Mouse (Mus musculus): ENCODE data around the gene Pdzd2. TPM values are rescaled to one million over a fixed set of nuclear protein-coding genes. Genes with fewer than 3 reads are reported as not detected.

Gene Pdzd2
- polyA plus RNA-seq, 1 experiment from 2014 or later: 6.3 TPM

GRCm38 (mm10) chr15:12432879-12433278, 306.8 kb downstream of the Pdzd2 start:
- no peak for DNase-seq (ENCODE audit: low spot score)

- no peak for DNase-seq (ENCODE audit: low spot score)
Measured at GRCm38 (mm10) chr15:12432320-12432719, 307.4 kb downstream of the Pdzd2 start.

DNA sequence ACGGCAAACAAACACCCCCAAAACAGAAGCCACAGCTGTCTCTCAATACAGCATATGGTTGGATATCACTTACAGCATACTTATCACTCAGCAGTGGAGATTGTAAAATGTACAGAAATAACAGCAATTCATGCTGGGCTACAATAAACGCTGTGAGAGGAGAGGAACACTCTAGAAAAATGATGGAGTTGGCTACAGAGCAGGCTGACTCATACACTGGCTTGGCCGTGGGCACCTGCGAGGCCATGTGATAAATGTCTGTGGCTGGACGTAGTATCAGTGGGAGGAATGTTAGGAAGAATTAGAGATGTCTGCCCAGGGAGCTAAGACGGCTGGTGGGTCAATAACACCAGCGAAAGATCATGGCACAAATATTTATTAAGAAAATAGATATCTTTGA, 308.0 kb downstream of the Pdzd2 start:
- no peak for DNase-seq (ENCODE audit: low spot score)

GRCm38 (mm10) chr15:12431188-12431587, 308.5 kb downstream of the Pdzd2 start:
- DNase-seq (ENCODE audit: low spot score): no peak

DNA sequence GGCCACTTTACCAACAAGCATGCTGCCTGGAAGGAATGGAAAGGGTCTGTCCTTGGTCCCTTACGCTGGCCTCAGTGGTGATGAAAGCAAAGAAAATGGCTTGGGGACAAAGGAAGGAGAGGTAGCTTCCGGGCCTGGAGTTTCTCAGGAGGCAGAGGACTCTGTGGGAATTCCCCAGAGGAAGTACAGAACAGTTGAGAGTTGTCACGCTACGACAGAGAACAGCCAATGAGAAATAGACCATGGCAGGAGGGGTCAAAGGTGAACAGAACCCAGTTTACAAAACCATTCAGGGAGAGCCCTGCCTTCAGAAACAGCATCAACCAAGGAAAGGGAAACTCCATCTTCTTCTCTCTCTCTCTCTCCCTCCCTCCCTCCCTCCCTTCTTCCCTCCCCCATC, 309.1 kb downstream of the Pdzd2 start:
- DNase-seq (ENCODE audit: low spot score): no peak

- peak; percentile 17 for DNase-seq (ENCODE audit: low spot score)
Measured at GRCm38 (mm10) chr15:12429572-12430431, 309.9 kb downstream of the Pdzd2 start.

- DNase-seq (ENCODE audit: low spot score): no peak
Measured at GRCm38 (mm10) chr15:12427818-12428217, 311.9 kb downstream of the Pdzd2 start.

DNA sequence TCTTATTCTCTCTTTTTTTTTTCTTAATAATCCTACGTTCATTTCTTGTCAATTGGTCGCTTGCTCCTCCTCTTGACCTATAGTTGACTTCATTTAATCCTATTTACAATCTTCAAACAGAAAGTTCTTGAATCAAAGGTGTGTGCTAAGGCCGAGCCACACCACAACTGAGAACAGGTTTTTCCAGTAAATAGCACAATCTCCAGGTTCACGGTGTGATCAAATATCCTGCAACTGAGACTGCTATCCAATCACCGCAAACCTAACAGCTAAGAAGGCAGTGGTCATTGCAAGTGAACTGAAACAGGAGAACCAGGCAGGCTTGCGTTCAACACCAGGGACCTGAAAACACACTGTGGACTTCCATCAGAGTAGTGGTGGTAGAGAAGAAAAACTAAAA, 313.4 kb downstream of the Pdzd2 start:
- no peak for DNase-seq (ENCODE audit: low spot score)

- DNase-seq (ENCODE audit: low spot score): peak; percentile 16
Measured at GRCm38 (mm10) chr15:12425049-12425627, 314.6 kb downstream of the Pdzd2 start.

GRCm38 (mm10) chr15:12424187-12424586, 315.5 kb downstream of the Pdzd2 start:
- DNase-seq (ENCODE audit: low spot score): peak; percentile 62

- DNase-seq (ENCODE audit: low spot score): no peak
Measured at GRCm38 (mm10) chr15:12420915-12421314, 318.8 kb downstream of the Pdzd2 start.

DNA sequence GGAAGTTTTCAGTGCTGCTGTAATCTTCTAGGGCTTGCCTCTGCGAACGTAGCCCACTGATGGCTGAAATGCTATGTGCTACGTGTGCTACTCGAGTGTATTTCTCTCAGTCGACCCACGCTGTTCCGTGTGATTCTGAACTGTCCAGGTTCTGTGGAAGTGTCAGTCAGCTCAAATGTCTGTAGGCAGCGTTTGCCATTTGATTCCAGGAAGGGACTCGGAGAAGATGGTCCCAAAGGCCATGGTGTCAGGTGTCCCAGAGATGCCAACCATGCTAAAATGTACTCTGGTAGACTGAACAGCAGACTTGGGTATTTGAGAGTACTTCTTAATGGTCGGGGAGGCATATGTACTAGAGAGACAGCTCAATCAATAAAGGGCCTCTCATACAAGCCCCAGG, 319.3 kb downstream of the Pdzd2 start:
- no peak for DNase-seq (ENCODE audit: low spot score)

- DNase-seq (ENCODE audit: low spot score): no peak
Measured at GRCm38 (mm10) chr15:12419446-12419845, 320.3 kb downstream of the Pdzd2 start.

GRCm38 (mm10) chr15:12415536-12416200, 324.1 kb downstream of the Pdzd2 start:
- no peak for DNase-seq (ENCODE audit: low spot score)

GRCm38 (mm10) chr15:12414696-12415095, 325.0 kb downstream of the Pdzd2 start:
- DNase-seq (ENCODE audit: low spot score): no peak

DNA sequence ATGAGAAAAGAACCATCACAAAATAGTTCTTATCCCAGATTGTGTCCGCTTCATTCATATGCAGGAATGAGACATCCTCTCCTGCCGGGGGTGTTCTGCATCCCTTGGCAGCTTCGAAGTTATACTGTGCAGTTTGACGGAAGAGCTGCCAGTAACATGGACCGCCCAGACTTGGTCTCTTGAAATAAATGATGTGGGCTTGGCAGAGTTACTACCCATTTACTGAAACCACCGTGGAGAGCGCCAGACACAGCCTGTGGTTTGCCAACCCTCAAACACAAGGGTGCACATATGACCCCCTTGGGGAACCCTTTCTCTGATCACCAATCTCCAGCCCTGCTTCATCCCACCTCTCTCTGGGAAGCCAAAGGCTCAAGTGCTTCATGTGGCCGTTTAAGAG, 331.5 kb downstream of the Pdzd2 start:
- DNase-seq (ENCODE audit: low spot score): no peak

GRCm38 (mm10) chr15:12405592-12405991, 334.1 kb downstream of the Pdzd2 start:
- no peak for DNase-seq (ENCODE audit: low spot score)

DNA sequence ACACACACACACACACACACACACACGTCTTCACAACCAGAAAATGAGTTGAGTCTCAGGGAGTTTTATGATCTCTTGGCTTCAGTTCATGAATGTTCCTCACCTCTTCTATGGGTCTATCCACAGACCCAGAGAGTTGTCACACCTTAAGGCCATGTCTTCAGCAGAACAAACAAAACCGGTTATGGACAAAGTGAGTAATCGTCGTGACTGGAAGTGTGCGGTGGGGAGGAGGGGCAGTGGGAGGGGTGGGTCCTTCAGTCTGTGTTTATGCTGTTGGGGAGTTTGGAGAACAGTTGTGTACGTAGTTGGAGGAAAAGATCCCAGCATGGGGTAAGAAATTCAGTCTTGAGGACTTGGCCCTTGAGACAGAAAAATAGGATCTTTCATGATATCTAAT, 342.7 kb downstream of the Pdzd2 start:
- no peak for DNase-seq (ENCODE audit: low spot score)

DNA sequence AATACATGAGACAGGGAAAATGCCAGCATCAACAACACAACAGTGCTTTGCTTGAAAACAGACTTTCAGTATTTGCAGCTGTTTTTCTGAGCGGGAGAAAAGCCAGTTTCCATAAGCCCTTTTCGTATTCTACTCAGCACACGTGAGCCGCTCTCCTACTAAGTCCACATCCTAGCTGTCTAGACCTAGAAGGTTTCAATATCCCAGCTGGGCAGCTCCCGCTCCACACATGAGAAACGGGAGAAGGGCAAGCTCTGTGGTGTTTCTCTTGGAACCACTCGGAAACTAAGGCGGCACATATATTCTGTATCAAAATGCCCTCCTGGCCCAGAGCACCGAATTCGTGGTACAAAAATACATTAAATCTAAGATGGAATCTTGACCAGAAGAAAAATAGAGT, 345.0 kb downstream of the Pdzd2 start:
- no peak for DNase-seq (ENCODE audit: low spot score)

GRCm38 (mm10) chr15:12388726-12389489, 350.8 kb downstream of the Pdzd2 start:
- DNase-seq (ENCODE audit: low spot score): no peak

DNA sequence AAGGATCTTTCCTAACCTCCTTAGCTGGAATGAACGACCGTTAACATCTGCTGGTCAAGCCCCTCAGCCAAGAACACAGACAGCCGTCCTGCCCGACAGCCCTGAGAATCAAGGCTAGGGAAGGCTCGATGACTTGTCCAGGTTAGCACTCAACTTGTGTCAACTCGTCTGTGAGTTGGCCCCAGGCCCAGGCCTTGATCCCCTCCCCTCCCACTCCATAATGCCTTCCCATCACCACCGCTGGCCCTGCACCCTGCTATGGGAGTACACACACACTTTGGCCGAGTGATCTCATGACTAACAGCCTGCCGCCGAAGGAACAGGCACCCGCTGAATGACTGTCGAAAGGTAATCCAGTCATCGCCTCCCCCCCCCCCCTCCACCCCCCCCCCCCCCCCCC, 355.0 kb downstream of the Pdzd2 start:
- DNase-seq (ENCODE audit: low spot score): no peak

DNA sequence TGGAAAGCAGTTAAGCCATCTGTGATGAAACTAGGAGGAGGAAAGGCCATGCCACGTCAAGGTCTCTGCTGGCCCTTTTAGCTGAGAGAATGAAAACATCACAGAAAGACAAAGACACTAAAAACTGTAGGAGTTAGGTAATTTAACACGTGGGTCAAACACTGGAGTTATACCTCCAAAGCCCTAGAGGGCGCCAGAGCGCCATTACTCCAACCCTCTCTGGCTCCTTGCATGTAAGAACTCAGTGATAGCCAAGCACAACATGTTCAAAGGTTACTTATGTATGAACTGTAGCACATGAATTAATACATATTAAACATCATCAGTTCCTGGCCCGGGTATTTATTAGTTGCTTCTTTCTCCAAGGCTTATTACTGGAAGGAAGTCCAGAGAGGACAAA, 359.2 kb downstream of the Pdzd2 start:
- DNase-seq (ENCODE audit: low spot score): peak; percentile 81
